Mouse (Mus musculus): ENCODE results near the gene Kctd11.

- no peak for TF ChIP-seq ZNF384 (IDR thresholded peaks at IDR 0.05; ENCODE audit: low read depth, low read length)
- no peak for TF ChIP-seq MAFK (IDR thresholded peaks at IDR 0.05; ENCODE audit: insufficient read depth, low read depth, low read length)
- peak; percentile 93 for TF ChIP-seq CHD2 (IDR thresholded peaks at IDR 0.05; ENCODE audit: low read depth, low read length)
Measured at GRCm38 (mm10) chr11:69913554-69914371, 32.6 kb upstream of the Kctd11 start, which contains the start of gene Gps2.

Data from ES-E14 (cell line).